Mouse (Mus musculus): ENCODE results near the gene Rdh19. TPM values are rescaled to one million over a fixed set of nuclear protein-coding genes. Genes with fewer than 3 reads are reported as not detected.
"Not testable (repeated sequence)": the region's sequence is repeated elsewhere in the genome, so short reads cannot be mapped to it uniquely, and the experiment has no call there.

The Rdh19 gene
- polyA plus RNA-seq (2015; fragmentation: Nextera tagmentation; extraction: Ambion mirVana) = not detected in 2 replicates

- H3K36me3 ChIP-seq = no peaks in the 10 kb centered on the region
- H3K27ac ChIP-seq (replicated peaks) = no peak within 1 kb of the TSS
- WGBS = 87% methylated on average over 1 of the region's 1 CpGs
- no peak within 1 kb of the TSS for H3K9ac ChIP-seq (replicated peaks)
- H3K4me3 ChIP-seq (replicated peaks) = no peak within 1 kb of the TSS
- H3K27me3 ChIP-seq (replicated peaks) = no peaks in the 10 kb centered on the region
- H3K4me1 ChIP-seq = no peaks in the 10 kb centered on the region
- H3K9me3 ChIP-seq (replicated peaks) = no peaks in the 10 kb centered on the region
- H3K4me2 ChIP-seq = no peak within 1 kb of the TSS
- ATAC-seq (ENCODE audit: low FRiP score) = no peak
Measured at GRCm38 (mm10) chr10:127849628-127850027, at the start of gene Rdh19. TSS of gene Rdh19 (plus strand) at chr10:127849928.

GRCm38 (mm10) chr10:127800891-127801290 is 48.8 kb upstream of the Rdh19 start, which contains the start of gene Rdh16:
TSS of gene Rdh16 (plus strand) at chr10:127801152.
- Histone ChIP-seq H3K4me2 (no peak within 1 kb of the TSS), H3K27me3 (replicated peaks) (no peaks in the 10 kb centered on the region), H3K9ac (replicated peaks) (no peak within 1 kb of the TSS), H3K4me1 (no peaks in the 10 kb centered on the region), H3K27ac (replicated peaks) (no peak within 1 kb of the TSS), H3K4me3 (replicated peaks) (no peak within 1 kb of the TSS), H3K36me3 (no peaks in the 10 kb centered on the region), H3K9me3 (replicated peaks) (no peaks in the 10 kb centered on the region)
- 95% methylated on average over 6 of the region's 6 CpGs for WGBS
- no peak for ATAC-seq (ENCODE audit: low FRiP score)

DNA sequence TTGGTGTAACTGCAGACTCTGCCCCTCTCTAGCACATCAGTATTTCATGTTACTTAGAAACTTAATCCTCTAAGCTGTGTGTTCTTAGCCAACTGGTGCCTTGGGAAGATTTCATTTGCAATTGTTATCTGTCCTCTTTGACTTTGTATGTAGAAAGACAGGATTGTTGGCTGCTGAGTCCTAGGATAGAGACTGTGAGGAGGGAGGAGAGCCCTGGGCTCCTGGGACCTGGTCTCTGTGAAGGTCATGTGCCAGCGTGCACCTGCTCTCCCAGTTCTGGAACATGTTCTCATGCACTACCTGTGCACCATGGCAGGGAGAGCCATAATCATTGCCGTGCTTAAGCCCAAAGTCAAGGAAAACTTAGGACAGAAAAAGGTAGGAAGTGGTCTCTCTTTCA is 48.1 kb upstream of the Rdh19 start:
- Histone ChIP-seq H3K27ac (replicated peaks) (no peak overlapping the region), H3K4me1 (no peaks in the 10 kb centered on the region), H3K36me3 (no peaks in the 10 kb centered on the region), H3K9me3 (replicated peaks) (no peaks in the 10 kb centered on the region), H3K27me3 (replicated peaks) (no peaks in the 10 kb centered on the region), H3K4me2 (no peak overlapping the region), H3K4me3 (replicated peaks) (no peak overlapping the region), H3K9ac (replicated peaks) (no peak overlapping the region)
- 86% methylated on average over 2 of the region's 2 CpGs for WGBS
- no peak for ATAC-seq (ENCODE audit: low FRiP score)

GRCm38 (mm10) chr10:127802236-127802635 is 47.5 kb upstream of the Rdh19 start:
- 79% methylated on average over 5 of the region's 5 CpGs for WGBS
- no peak overlapping the region for H3K4me3 ChIP-seq (replicated peaks)
- H3K4me1 ChIP-seq = no peaks in the 10 kb centered on the region
- H3K27ac ChIP-seq (replicated peaks) = no peak overlapping the region
- H3K9me3 ChIP-seq (replicated peaks) = no peaks in the 10 kb centered on the region
- no peak overlapping the region for H3K4me2 ChIP-seq
- no peak overlapping the region for H3K9ac ChIP-seq (replicated peaks)
- H3K27me3 ChIP-seq (replicated peaks) = no peaks in the 10 kb centered on the region
- H3K36me3 ChIP-seq = no peaks in the 10 kb centered on the region
- ATAC-seq (ENCODE audit: low FRiP score) = no peak

- Histone ChIP-seq H3K4me3 (replicated peaks) (no peak overlapping the region), H3K27ac (replicated peaks) (no peak overlapping the region), H3K4me1 (no peaks in the 10 kb centered on the region), H3K4me2 (no peak overlapping the region), H3K9me3 (replicated peaks) (no peaks in the 10 kb centered on the region), H3K36me3 (no peaks in the 10 kb centered on the region), H3K9ac (replicated peaks) (no peak overlapping the region), H3K27me3 (replicated peaks) (no peaks in the 10 kb centered on the region)
- ATAC-seq (ENCODE audit: low FRiP score) = no peak
- 74% methylated on average over 7 of the region's 7 CpGs for whole genome bisulfite sequencing
Measured at GRCm38 (mm10) chr10:127804416-127804815, 45.3 kb upstream of the Rdh19 start.

DNA sequence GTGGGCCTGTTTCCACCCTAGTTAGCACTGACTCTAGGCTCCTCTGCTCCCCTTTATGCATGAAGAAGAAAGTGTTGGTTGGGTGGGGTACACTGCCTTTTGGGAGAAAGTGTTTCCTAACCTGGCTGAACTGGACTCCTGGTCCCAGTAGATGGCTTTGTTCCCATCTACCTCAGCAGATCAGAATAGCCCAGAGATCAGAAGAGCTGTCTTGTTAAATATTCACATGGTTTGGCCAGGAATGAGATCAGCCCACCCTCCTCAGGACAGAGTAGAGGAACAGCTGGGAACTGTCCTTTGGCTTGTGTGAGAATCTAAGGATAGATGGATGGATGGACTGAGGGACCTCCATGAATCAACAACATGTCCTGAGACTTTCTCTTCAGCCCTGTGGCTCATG is 33.8 kb upstream of the Rdh19 start:
- Histone ChIP-seq H3K4me1 (no peaks in the 10 kb centered on the region), H3K27me3 (replicated peaks) (no peaks in the 10 kb centered on the region), H3K36me3 (no peaks in the 10 kb centered on the region), H3K4me2 (no peak overlapping the region), H3K9ac (replicated peaks) (no peak overlapping the region), H3K9me3 (replicated peaks) (0 out of 2 replicates have a peak, but pooled peaks cover 4% of the 10 kb centered on the region), H3K4me3 (replicated peaks) (no peak overlapping the region), H3K27ac (replicated peaks) (no peak overlapping the region)
- no peak for ATAC-seq (ENCODE audit: low FRiP score)

- H3K36me3 ChIP-seq; H3K4me3 ChIP-seq (replicated peaks): not testable (repeated sequence)
Measured at GRCm38 (mm10) chr10:127817268-127817910, 32.3 kb upstream of the Rdh19 start.

GRCm38 (mm10) chr10:127821806-127822205 is 27.9 kb upstream of the Rdh19 start:
- not testable (repeated sequence) for H3K4me2 ChIP-seq; H3K27me3 ChIP-seq (replicated peaks); H3K27ac ChIP-seq (replicated peaks); H3K4me1 ChIP-seq; H3K9ac ChIP-seq (replicated peaks); ATAC-seq (ENCODE audit: low FRiP score); H3K4me3 ChIP-seq (replicated peaks); H3K9me3 ChIP-seq (replicated peaks); H3K36me3 ChIP-seq
- 92% methylated on average over 2 of the region's 2 CpGs for WGBS

More at GRCm38 (mm10) chr10:127817268-127817910, 32.3 kb upstream of the Rdh19 start:
- not testable (repeated sequence) for H3K4me1 ChIP-seq; H3K27me3 ChIP-seq (replicated peaks); H3K27ac ChIP-seq (replicated peaks); ATAC-seq (ENCODE audit: low FRiP score); H3K4me2 ChIP-seq; H3K9me3 ChIP-seq (replicated peaks); H3K9ac ChIP-seq (replicated peaks)
- 90% methylated on average over 4 of the region's 4 CpGs for WGBS

DNA sequence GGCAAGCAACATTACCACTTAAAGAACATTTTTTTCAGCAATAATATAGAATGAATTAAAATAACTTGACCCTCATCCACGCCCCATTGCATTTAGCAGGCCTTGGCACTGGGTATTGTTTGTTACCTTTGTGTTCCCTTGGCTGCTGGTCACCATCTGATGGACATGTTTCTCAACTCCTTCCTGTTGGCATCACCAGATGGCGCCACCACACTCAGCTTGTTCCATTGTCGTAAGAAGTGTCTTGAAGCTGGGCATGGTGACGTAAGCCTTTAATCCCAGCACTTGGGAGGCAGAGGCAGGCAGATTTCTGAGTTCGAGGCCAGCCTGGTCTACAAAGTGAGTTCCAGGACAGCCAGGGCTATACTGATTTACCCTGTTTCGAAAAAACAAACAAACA is 24.3 kb upstream of the Rdh19 start:
- H3K27me3 ChIP-seq (replicated peaks) = no peaks in the 10 kb centered on the region
- no peaks in the 10 kb centered on the region for H3K4me1 ChIP-seq
- H3K4me3 ChIP-seq (replicated peaks) = no peak overlapping the region
- H3K9me3 ChIP-seq (replicated peaks) = no peaks in the 10 kb centered on the region; the same call in 1 of the 2 replicates
- no peak overlapping the region for H3K27ac ChIP-seq (replicated peaks)
- H3K4me2 ChIP-seq = no peak overlapping the region
- 80% methylated on average over 6 of the region's 6 CpGs for WGBS
- H3K36me3 ChIP-seq = no peaks in the 10 kb centered on the region
- ATAC-seq (ENCODE audit: low FRiP score) = no peak
- no peak overlapping the region for H3K9ac ChIP-seq (replicated peaks)

GRCm38 (mm10) chr10:127829121-127829520 is 20.6 kb upstream of the Rdh19 start:
- no peak for ATAC-seq (ENCODE audit: low FRiP score)

DNA sequence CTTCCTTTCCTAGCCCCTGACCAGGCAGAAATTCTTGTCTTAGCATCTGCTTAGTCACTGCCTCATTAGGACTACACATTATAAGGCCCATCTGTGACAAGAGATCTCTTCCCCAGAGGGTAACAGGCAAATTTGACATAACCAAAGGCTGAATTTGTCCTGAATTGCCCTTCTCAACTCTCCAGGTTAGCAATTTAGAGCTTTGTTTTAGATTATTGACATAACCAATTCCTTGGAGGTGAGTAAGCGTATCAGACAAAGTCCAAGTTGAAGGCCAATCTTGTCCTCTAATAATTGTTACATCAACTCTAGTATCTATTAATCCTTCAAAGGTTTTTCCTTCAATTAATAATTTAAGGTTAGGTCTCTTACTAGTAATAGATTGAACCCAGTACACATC is 15.5 kb upstream of the Rdh19 start:
- not testable (repeated sequence) for H3K4me1 ChIP-seq; H3K9ac ChIP-seq (replicated peaks); H3K9me3 ChIP-seq (replicated peaks); H3K4me2 ChIP-seq; H3K27me3 ChIP-seq (replicated peaks); H3K4me3 ChIP-seq (replicated peaks); ATAC-seq (ENCODE audit: low FRiP score); H3K36me3 ChIP-seq; H3K27ac ChIP-seq (replicated peaks)
- WGBS = 94% methylated on average over 1 of the region's 1 CpGs

More at GRCm38 (mm10) chr10:127829121-127829520, 20.6 kb upstream of the Rdh19 start:
- 75% methylated on average over 3 of the region's 3 CpGs for WGBS
- H3K27ac ChIP-seq (replicated peaks) = no peak overlapping the region
- H3K27me3 ChIP-seq (replicated peaks) = no peaks in the 10 kb centered on the region
- no peaks in the 10 kb centered on the region for H3K4me1 ChIP-seq
- H3K9me3 ChIP-seq (replicated peaks) = 0 out of 2 replicates have a peak, but pooled peaks cover 2% of the 10 kb centered on the region
- H3K9ac ChIP-seq (replicated peaks) = no peak overlapping the region
- H3K4me2 ChIP-seq = no peak overlapping the region
- no peaks in the 10 kb centered on the region for H3K36me3 ChIP-seq
- H3K4me3 ChIP-seq (replicated peaks) = no peak overlapping the region

DNA sequence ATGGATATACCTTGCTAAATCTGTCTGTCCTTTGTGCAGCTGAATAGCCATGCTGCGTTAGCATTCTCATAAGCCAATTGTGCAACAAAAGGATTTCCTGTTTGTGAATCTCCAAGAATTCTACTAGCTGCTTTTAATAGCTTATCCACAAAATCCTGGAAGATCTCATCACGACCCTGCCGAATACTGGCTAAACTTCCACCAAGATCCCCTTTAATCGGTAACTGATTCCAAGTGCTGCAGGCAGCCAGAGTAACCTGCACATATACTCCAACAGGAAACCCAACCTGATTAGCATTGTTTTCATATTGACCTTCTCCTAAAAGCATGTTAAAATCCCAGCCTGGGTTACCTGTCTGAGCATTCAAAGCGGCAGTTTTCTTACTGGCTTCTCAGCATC is 14.4 kb upstream of the Rdh19 start:
- WGBS = 88% methylated on average over 5 of the region's 5 CpGs
- no peak overlapping the region for H3K4me2 ChIP-seq
- no peak overlapping the region for H3K27ac ChIP-seq (replicated peaks)
- H3K4me1 ChIP-seq = no peaks in the 10 kb centered on the region
- H3K9ac ChIP-seq (replicated peaks) = no peak overlapping the region
- H3K27me3 ChIP-seq (replicated peaks) = no peaks in the 10 kb centered on the region
- ATAC-seq (ENCODE audit: low FRiP score) = no peak
- no peaks in the 10 kb centered on the region for H3K36me3 ChIP-seq
- no peak overlapping the region for H3K4me3 ChIP-seq (replicated peaks)
- peaks cover 2% of the 10 kb centered on the region; the same call in 1 of the 2 replicates for H3K9me3 ChIP-seq (replicated peaks)

All from neural tube, embryonic 15.5 days (tissue).